ENCODE assay signal across 24 mouse cellular contexts in genomic region chr4:59572521-59573118, GRCm38 (mm10). TPM values are rescaled to one million over a fixed set of nuclear protein-coding genes. Genes with fewer than 3 reads are reported as not detected.
DNase-seq lines count a peak whose midpoint lies in the region; ATAC-seq lines count a peak whose summit lies in the region.
"Had no signal": no experiment of that assay in that cellular context is flagged by ENCODE, and none has a peak within 500 bp of the region (broad histone marks: within the 10 kb centered on the region; RNA-seq: fewer than 3 reads in every experiment).

No protein-coding gene starts in this region.

- peak overlapping the region; percentile 57; the same call in 1 of the 2 replicates for H3K27ac ChIP-seq in liver, embryonic 11.5 days (ENCODE audit: low read depth, low read length)
- H3K27ac ChIP-seq: heart, embryonic 10.5 days; hindbrain, embryonic 14.5 days; kidney, embryonic 15.5 days; midbrain, embryonic 13.5 days; neural tube, embryonic 15.5 days had no signal

- H3K27me3 ChIP-seq in erythroblast, embryonic 14.5 days (ENCODE audit: control insufficient read depth) = no peaks in the 10 kb centered on the region
- H3K27me3 ChIP-seq in liver, embryonic 11.5 days (replicated peaks; ENCODE audit: control insufficient read depth, insufficient read depth, low read length) = no peaks in the 10 kb centered on the region
- H3K27me3 ChIP-seq: CH12.LX; kidney, embryonic 15.5 days; midbrain, embryonic 13.5 days; neural tube, embryonic 15.5 days; Patski had no signal

- ATAC-seq in erythroblast, adult 5-6 weeks (replicated peaks; ENCODE audit: low FRiP score, poor library complexity, severe bottlenecking) = no peak; the same call in 1 of the 2 replicates
- ATAC-seq in liver, embryonic 11.5 days (replicated peaks; ENCODE audit: low FRiP score) = peak; percentile 79
- ATAC-seq in megakaryocyte-erythroid progenitor cell, adult 5-6 weeks (replicated peaks; ENCODE audit: low FRiP score, low TSS enrichment, poor library complexity, severe bottlenecking) = peak; percentile 89
- ATAC-seq: intestine, embryonic 16.5 days; midbrain, embryonic 13.5 days; Patski had no signal

- no peak overlapping the region for H3K9ac ChIP-seq in liver, embryonic 11.5 days (ENCODE audit: low read depth, low read length)
- H3K9ac ChIP-seq: hindbrain, embryonic 14.5 days; kidney, embryonic 15.5 days; midbrain, embryonic 13.5 days; neural tube, embryonic 15.5 days had no signal

- WGBS in liver, embryonic 11.5 days = 66% methylated on average over 11 of the region's 11 CpGs

- peaks cover 40% of the 10 kb centered on the region for H3K4me1 ChIP-seq in erythroblast, embryonic 14.5 days (ENCODE audit: control insufficient read depth)
- peaks cover 10% of the 10 kb centered on the region for H3K4me1 ChIP-seq in liver, embryonic 11.5 days (replicated peaks; ENCODE audit: control insufficient read depth, insufficient read depth, low read length)
- H3K4me1 ChIP-seq: heart, embryonic 10.5 days; kidney, embryonic 15.5 days; midbrain, embryonic 13.5 days; neural tube, embryonic 15.5 days had no signal

- H3K36me3 ChIP-seq in erythroblast, embryonic 14.5 days (ENCODE audit: control insufficient read depth) = no peaks in the 10 kb centered on the region
- no peaks in the 10 kb centered on the region for H3K36me3 ChIP-seq in liver, embryonic 11.5 days (ENCODE audit: control insufficient read depth, insufficient read depth, low read length)
- H3K36me3 ChIP-seq: heart, embryonic 10.5 days; kidney, embryonic 15.5 days; midbrain, embryonic 13.5 days; neural tube, embryonic 15.5 days had no signal

- DNase-seq in NIH3T3 (ENCODE audit: low read depth) = peak; percentile 24
- no peak for DNase-seq in liver, embryonic 11.5 days (ENCODE audit: low spot score)
- no peak for DNase-seq in layer of hippocampus, adult 8-10 months (ENCODE audit: low spot score in 2 of 2)
- no peak for DNase-seq in embryo, embryonic 10 days (ENCODE audit: low spot score)
- no peak for DNase-seq in frontal cortex, adult 2 months (ENCODE audit: extremely low spot score in 1 of 2, low spot score in 1 of 2)
- DNase-seq: cerebellum, postnatal 14 days; gastrocnemius, postnatal 25 days; heart, postnatal 14 days; left cerebral cortex, postnatal 4 days; lung, adult 18-20 months; lung, postnatal 4 days; thymus, postnatal 4 days had no signal

- H3K4me2 ChIP-seq in liver, embryonic 11.5 days = peak overlapping the region; percentile 21; the same call in 1 of the 2 replicates
- H3K4me2 ChIP-seq: hindbrain, embryonic 14.5 days; kidney, embryonic 15.5 days; midbrain, embryonic 13.5 days; neural tube, embryonic 15.5 days had no signal

- H3K4me3 ChIP-seq in erythroblast, embryonic 14.5 days (replicated peaks) = peak overlapping the region; percentile 19
- no peak overlapping the region for H3K4me3 ChIP-seq in liver, embryonic 11.5 days (ENCODE audit: low read depth, low read length)
- H3K4me3 ChIP-seq: heart, embryonic 10.5 days; kidney, embryonic 15.5 days; midbrain, embryonic 13.5 days; myocyte; neural tube, embryonic 15.5 days had no signal

- H3K9me3 ChIP-seq in erythroblast, embryonic 14.5 days (ENCODE audit: control insufficient read depth, low read length) = no peaks in the 10 kb centered on the region
- no peaks in the 10 kb centered on the region for H3K9me3 ChIP-seq in liver, embryonic 11.5 days (ENCODE audit: control insufficient read depth, low read length)
- H3K9me3 ChIP-seq: heart, embryonic 10.5 days; kidney, embryonic 15.5 days; midbrain, embryonic 13.5 days; neural tube, embryonic 15.5 days had no signal

RNA-seq across cellular contexts. Expression of gene Hsdl2, which starts 8.7 kb away (rescaled TPM):
- 0.35 and 0.37 TPM in 2 replicates for polyA plus RNA-seq in erythroblast, embryonic 14.5 days (2012)
- total RNA-seq in erythroblast, adult 5-6 weeks (2015; ENCODE audit: low replicate concordance) = 14.6 and 15.7 TPM in 2 replicates
- total RNA-seq in erythroblast, adult 5-6 weeks (2017; ENCODE audit: low replicate concordance) = 8.9 and 13.2 TPM in 2 replicates
- polyA plus RNA-seq in liver, embryonic 11.5 days (2014; fragmentation: Nextera tagmentation; extraction: Ambion mirVana) = 22.4 and 25.8 TPM in 2 replicates
- total RNA-seq in megakaryocyte-erythroid progenitor cell, adult 5-6 weeks (2014; fragmentation: Nextera tagmentation) = 28.3 and 35.5 TPM in 2 replicates
- total RNA-seq in megakaryocyte-erythroid progenitor cell, adult 5-6 weeks (2017) = 48.3 and 54.6 TPM in 2 replicates
- 10 to 100 TPM; 23.0 to 31.4 (median 29.0) TPM for total RNA-seq in layer of hippocampus, adult 8-10 months (2022)
- polyA plus RNA-seq in frontal cortex, adult 2 months (2012; rRNA removed) = 38.1 and 41.5 TPM in 2 replicates

RNA-seq across cellular contexts. Expression of gene Ptbp3, which starts 23.5 kb away (rescaled TPM):
- 4.6 and 4.9 TPM in 2 replicates for polyA plus RNA-seq in erythroblast, embryonic 14.5 days (2012)
- 230 and 233 TPM in 2 replicates for total RNA-seq in erythroblast, adult 5-6 weeks (2015; ENCODE audit: low replicate concordance)
- 229 and 276 TPM in 2 replicates for total RNA-seq in erythroblast, adult 5-6 weeks (2017; ENCODE audit: low replicate concordance)
- 77.7 and 80.0 TPM in 2 replicates for polyA plus RNA-seq in liver, embryonic 11.5 days (2014; fragmentation: Nextera tagmentation; extraction: Ambion mirVana)
- 153 and 199 TPM in 2 replicates for total RNA-seq in megakaryocyte-erythroid progenitor cell, adult 5-6 weeks (2014; fragmentation: Nextera tagmentation)
- 175 and 204 TPM in 2 replicates for total RNA-seq in megakaryocyte-erythroid progenitor cell, adult 5-6 weeks (2017)
- 10 to 100 TPM; 34.8 to 37.4 (median 36.7) TPM for total RNA-seq in layer of hippocampus, adult 8-10 months (2022)
- 11.4 TPM in 2 replicates for polyA plus RNA-seq in frontal cortex, adult 2 months (2012; rRNA removed)

RNA-seq across cellular contexts. Expression of gene E130308A19Rik, which starts 53.4 kb away (rescaled TPM):
- polyA plus RNA-seq in erythroblast, embryonic 14.5 days (2012) = 0.17 TPM in 2 replicates
- 3.3 and 5.0 TPM in 2 replicates for total RNA-seq in erythroblast, adult 5-6 weeks (2015; ENCODE audit: low replicate concordance)
- total RNA-seq in erythroblast, adult 5-6 weeks (2017; ENCODE audit: low replicate concordance) = 4.2 and 7.4 TPM in 2 replicates
- 18.5 and 23.5 TPM in 2 replicates for polyA plus RNA-seq in liver, embryonic 11.5 days (2014; fragmentation: Nextera tagmentation; extraction: Ambion mirVana)
- total RNA-seq in megakaryocyte-erythroid progenitor cell, adult 5-6 weeks (2014; fragmentation: Nextera tagmentation) = 24.1 and 39.1 TPM in 2 replicates
- 9.6 and 17.0 TPM in 2 replicates for total RNA-seq in megakaryocyte-erythroid progenitor cell, adult 5-6 weeks (2017)
- total RNA-seq in layer of hippocampus, adult 8-10 months (2022) = 10 to 100 TPM; 11.6 to 16.6 (median 13.0) TPM
- 8.5 and 9.9 TPM in 2 replicates for polyA plus RNA-seq in frontal cortex, adult 2 months (2012; rRNA removed)

Comparison
In these comparisons a context has a peak if more than half of its experiments do, and no peak if none do; other contexts are left out.
1. RNA of gene Ptbp3, which starts 23.5 kb away (total RNA-seq): 229 to 276 TPM in erythroblast, adult 5-6 weeks and 153 to 204 TPM in megakaryocyte-erythroid progenitor cell, adult 5-6 weeks; 34.8 to 37.4 TPM in layer of hippocampus, adult 8-10 months; every median in the first group is over 4 times any median in the second.